Mouse (Mus musculus) small intestine, adult 2 months (tissue): ENCODE measurements at regions not wholly inside any gene's neighbourhood (a gene's known extent, or its start where the extent isn't known, plus 50 kb on each side); places are given as distances from the start of the nearest gene placed in this dataset.

Experiments
- H3K27ac ChIP-seq: fragments of 200-500 bp; 2 replicates; pipeline ENCODE4 v1.5.1; 2012; ENCODE audit warnings: low read depth, low read length, control low read depth, inconsistent platforms; ENCODE audit not compliant: insufficient read depth
- H3K27me3 ChIP-seq: fragments of 200-500 bp; 2 replicates; pipeline ENCODE4 v1.6.1; 2012; ENCODE audit warnings: mild to moderate bottlenecking, moderate library complexity, low read length, inconsistent platforms; ENCODE audit not compliant: control insufficient read depth, insufficient read depth
- H3K36me3 ChIP-seq: fragments of 200-500 bp; 2 replicates; pipeline ENCODE4 v1.6.1; 2012; ENCODE audit warnings: mild to moderate bottlenecking, low read length, control low read depth, inconsistent platforms; ENCODE audit not compliant: control insufficient read depth, insufficient read depth
- H3K4me1 ChIP-seq: fragments of 200-500 bp; 2 replicates; pipeline ENCODE4 v1.6.1; 2012; ENCODE audit warnings: low read length, inconsistent platforms, mixed read lengths; ENCODE audit not compliant: control insufficient read depth, insufficient read depth, insufficient read length
- H3K4me3 ChIP-seq: fragments of 200-500 bp; 2 replicates; pipeline ENCODE4 v1.5.1; 2012; ENCODE audit warnings: low read depth, mild to moderate bottlenecking, control low read depth, inconsistent platforms, low read length, moderate library complexity
- CTCF ChIP-seq: fragments of 200-500 bp; IDR thresholded peaks from 2 replicates; pipeline ENCODE4 v1.5.1; 2012; ENCODE audit warnings: low read depth, mild to moderate bottlenecking, control low read depth, inconsistent platforms, low read length, moderate library complexity, mixed read lengths; ENCODE audit not compliant: insufficient replicate concordance, insufficient read length; ENCODE audit errors: extremely low read depth
- POLR2A ChIP-seq: fragments of 200-500 bp; IDR thresholded peaks from 2 replicates; pipeline ENCODE4 v1.6.1; 2012; ENCODE audit warnings: low read depth, mild to moderate bottlenecking, control low read depth, inconsistent platforms, low read length, moderate library complexity
- WGBS: fragments of 180-500 bp; shearing (Covaris S2); methylation state at CpG from one replicate; pipeline ENCODE4 v1.1.7; 2018; 5-methylcytosine and 5-hydroxymethylcytosine counted together

DNA sequence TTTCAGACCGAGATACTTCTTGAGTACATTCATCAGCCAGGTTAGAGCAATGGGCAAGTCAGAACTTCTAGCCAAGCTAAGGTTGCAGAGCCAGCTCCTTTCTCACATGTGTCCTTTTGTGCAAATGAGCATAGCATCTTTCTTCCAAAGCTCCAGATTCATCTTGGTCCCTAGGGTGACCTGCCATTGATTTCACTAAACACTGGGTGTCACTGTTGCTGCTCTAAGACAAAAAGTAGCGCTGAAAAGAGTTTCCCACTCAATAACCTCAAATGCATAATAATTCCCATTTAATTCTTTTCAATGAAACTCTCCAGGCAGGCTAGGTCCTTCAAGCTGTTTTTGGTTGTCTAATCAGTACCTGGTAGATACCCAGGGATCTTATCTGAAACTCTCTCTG, 688.6 kb upstream of the BB014433 start:
- Histone ChIP-seq H3K4me3 (no peak overlapping the region), H3K36me3 (no peaks in the 10 kb centered on the region), H3K4me1 (no peaks in the 10 kb centered on the region), H3K27me3 (no peaks in the 10 kb centered on the region), H3K27ac (no peak overlapping the region)
- WGBS, result 45% methylated on average over 2 of the region's 2 CpGs
- no peak for TF ChIP-seq CTCF
- TF ChIP-seq POLR2A, result no peak

DNA sequence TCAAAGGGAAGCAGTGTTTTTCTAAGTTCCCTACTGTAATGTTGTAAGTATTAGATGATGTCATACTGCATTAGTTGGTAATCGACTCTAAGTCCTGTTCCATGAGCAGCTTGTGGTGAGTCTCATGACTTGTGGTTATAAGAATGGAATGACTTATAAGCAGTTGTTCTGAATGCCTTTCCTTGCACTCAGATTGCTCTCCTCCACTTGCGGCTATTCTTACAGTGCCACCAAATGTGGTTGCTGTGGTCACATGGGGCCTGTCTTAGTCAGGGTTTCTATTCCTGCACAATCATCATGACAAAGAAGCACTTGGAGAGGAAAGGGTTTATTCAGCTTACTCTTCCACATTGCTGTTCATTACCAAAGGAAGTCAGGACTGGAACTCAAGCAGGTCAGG, 685.4 kb upstream of the BB014433 start:
- H3K27me3 ChIP-seq, result no peaks in the 10 kb centered on the region
- H3K36me3 ChIP-seq, result no peaks in the 10 kb centered on the region
- no peak overlapping the region for H3K27ac ChIP-seq
- TF ChIP-seq CTCF (no peak), POLR2A (no peak)
- no peak overlapping the region for H3K4me3 ChIP-seq
- WGBS, result 74% methylated on average over 2 of the region's 2 CpGs
- H3K4me1 ChIP-seq, result no peaks in the 10 kb centered on the region

DNA sequence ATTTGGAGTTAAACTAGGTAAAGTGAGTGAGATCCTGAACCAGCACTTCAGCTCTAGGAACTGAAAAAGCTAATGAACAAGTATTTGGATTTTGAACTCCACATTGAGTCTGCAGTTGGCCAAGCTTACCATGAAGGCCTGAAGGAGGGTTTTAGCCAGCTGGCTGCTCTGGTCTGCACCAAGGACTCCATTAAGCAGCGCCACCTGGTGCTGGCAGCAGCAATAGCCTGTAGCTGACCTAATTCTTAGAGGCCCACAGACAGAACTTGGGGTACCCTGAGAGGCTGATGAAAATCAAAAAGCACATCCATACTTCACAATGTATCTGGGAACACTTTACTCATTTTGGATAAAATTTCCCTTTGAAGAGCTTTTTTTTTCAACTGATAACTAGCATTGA, 683.2 kb upstream of the BB014433 start:
- Histone ChIP-seq H3K36me3 (no peaks in the 10 kb centered on the region), H3K4me1 (no peaks in the 10 kb centered on the region), H3K27me3 (no peaks in the 10 kb centered on the region), H3K4me3 (no peak overlapping the region), H3K27ac (no peak overlapping the region)
- TF ChIP-seq CTCF (peak; percentile 41; the same call in 1 of the 2 replicates), POLR2A (no peak)
- 16% methylated on average over 1 of the region's 1 CpGs for WGBS

DNA sequence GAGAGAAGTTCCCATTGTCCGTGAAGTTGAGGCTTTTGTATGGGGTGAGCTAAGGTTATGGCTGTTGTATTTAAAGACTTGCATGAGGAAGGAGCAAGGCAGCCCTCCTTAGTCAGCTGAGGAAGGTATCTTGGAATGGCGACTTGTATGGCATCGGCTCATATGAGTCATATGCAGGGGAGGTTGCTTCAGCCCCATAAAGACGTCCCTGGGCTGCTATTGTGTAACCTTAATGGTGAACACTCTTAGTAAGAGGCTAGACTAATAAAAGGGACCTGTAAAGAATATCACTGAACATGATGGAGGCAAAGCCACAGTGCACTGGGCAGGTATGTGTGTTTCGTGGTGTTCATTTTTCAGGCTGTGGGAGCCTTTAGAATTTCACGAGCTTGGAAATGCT, 680.4 kb upstream of the BB014433 start:
- Histone ChIP-seq H3K27me3 (no peaks in the 10 kb centered on the region), H3K36me3 (no peaks in the 10 kb centered on the region)
- 87% methylated on average over 6 of the region's 6 CpGs for WGBS

More for the DNA sequence above, 680.4 kb upstream of the BB014433 start:
- Histone ChIP-seq H3K4me3 (no peak overlapping the region), H3K27ac (no peak overlapping the region), H3K4me1 (no peaks in the 10 kb centered on the region)
- TF ChIP-seq POLR2A, result no peak
- no peak for TF ChIP-seq CTCF
